Mouse (Mus musculus) stomach, embryonic 15.5 days (tissue): ENCODE results near the gene Sorcs2. TPM values are rescaled to one million over a fixed set of nuclear protein-coding genes. Genes with fewer than 3 reads are reported as not detected.

Experiments
- ATAC-seq: fragments of 200-750 bp; cut with Nextera tagmentation; 2 replicates; pipeline ENCODE4 v1.8.0; 2017; ENCODE audit warnings: low read depth, moderate number of reproducible peaks, moderate TSS enrichment; ENCODE audit not compliant: insufficient read depth, low FRiP score
- H3K27ac ChIP-seq: fragments of 300-500 bp; sonication (generic); 2 replicates; pipeline ENCODE4 v1.5.1; 2015; ENCODE audit warnings: mild to moderate bottlenecking, inconsistent platforms
- H3K27me3 ChIP-seq: fragments of 300-500 bp; sonication (generic); replicated peaks from 2 replicates; pipeline ENCODE4 v1.6.1; 2015; ENCODE audit warnings: inconsistent platforms
- H3K36me3 ChIP-seq: fragments of 300-500 bp; sonication (generic); 2 replicates; pipeline ENCODE4 v1.6.1; 2015; ENCODE audit warnings: inconsistent platforms
- H3K4me1 ChIP-seq: fragments of 300-500 bp; sonication (generic); 2 replicates; pipeline ENCODE4 v1.6.1; 2015; ENCODE audit warnings: inconsistent platforms
- H3K4me2 ChIP-seq: fragments of 300-500 bp; sonication (generic); 2 replicates; pipeline ENCODE4 v1.6.1; 2015; ENCODE audit warnings: mild to moderate bottlenecking, inconsistent platforms
- H3K4me3 ChIP-seq: fragments of 300-500 bp; sonication (generic); replicated peaks from 2 replicates; pipeline ENCODE4 v1.5.1; 2015; ENCODE audit warnings: inconsistent platforms
- H3K9ac ChIP-seq: fragments of 300-500 bp; sonication (generic); 2 replicates; pipeline ENCODE4 v1.6.1; 2015; ENCODE audit warnings: inconsistent platforms
- H3K9me3 ChIP-seq: fragments of 300-500 bp; sonication (generic); 2 replicates; pipeline ENCODE4 v1.6.1; 2016; ENCODE audit warnings: inconsistent platforms
- WGBS: fragments of 180-500 bp; shearing (Covaris S2); methylation state at CpG from one replicate; pipeline ENCODE4 v1.1.7; 2015; 5-methylcytosine and 5-hydroxymethylcytosine counted together
- polyA plus RNA-seq: library from polyadenylated mRNA; unstranded; fragments of >200 nt; fragmentation: Nextera tagmentation; extraction: Ambion mirVana; gene quantifications from 2 replicates; pipeline ENCODE4 v1.2.1, GENCODE M21; 2015

Sorcs2 gene
- polyA plus RNA-seq, 1 experiment from 2014 or later = 13.7 TPM

DNA sequence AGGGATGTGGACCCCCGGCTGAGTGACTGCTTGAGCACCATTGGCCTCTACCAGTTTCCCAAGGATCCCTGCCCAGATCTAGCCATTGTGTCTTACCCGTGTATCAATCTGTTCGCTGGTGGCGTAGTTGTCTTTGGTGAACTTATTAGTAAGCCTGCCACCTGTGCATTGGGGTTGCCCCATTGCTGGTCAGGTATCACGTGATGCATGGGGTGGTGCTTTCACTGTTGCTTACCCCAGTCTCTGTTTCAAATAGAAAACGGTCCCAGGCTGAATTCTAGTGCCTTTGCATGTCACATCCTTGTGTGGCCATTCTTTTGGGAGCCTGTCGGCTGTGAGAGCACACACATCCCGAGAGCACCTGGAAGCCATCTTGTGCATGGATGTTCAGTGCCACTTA, 409.9 kb downstream of the Sorcs2 start:
- Histone ChIP-seq H3K9me3 (no peaks in the 10 kb centered on the region), H3K4me1 (no peaks in the 10 kb centered on the region), H3K27ac (no peak overlapping the region), H3K9ac (no peak overlapping the region), H3K27me3 (no peaks in the 10 kb centered on the region), H3K4me3 (no peak overlapping the region), H3K4me2 (no peak overlapping the region), H3K36me3 (peaks cover 15% of the 10 kb centered on the region; the same call in 1 of the 2 replicates)
- ATAC-seq = no peak
- 89% methylated on average over 8 of the region's 8 CpGs for WGBS

DNA sequence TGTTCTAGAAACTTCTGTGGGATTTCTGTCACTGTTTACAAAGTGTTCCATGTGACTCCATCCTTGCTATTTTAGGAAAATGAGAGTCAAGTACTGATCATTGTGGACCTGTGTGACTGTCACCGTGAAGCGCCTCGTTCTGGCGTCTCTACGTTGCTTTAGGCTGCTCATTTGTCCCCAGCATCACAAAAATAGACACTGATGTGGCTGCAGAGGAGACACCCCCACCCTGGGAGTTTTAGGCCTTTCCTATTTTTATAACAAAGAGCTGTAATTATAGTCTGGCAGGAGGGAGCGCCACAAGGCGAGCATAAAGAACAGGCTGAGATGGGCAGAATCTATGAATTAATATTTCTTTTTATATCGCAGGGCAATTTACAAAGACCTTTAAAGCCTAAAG, 412.3 kb downstream of the Sorcs2 start:
- Histone ChIP-seq H3K4me2 (no peak overlapping the region), H3K4me3 (no peak overlapping the region), H3K36me3 (peaks cover 15% of the 10 kb centered on the region; the same call in 1 of the 2 replicates), H3K9ac (no peak overlapping the region), H3K9me3 (no peaks in the 10 kb centered on the region), H3K27ac (no peak overlapping the region), H3K4me1 (no peaks in the 10 kb centered on the region), H3K27me3 (no peaks in the 10 kb centered on the region)
- WGBS = 86% methylated on average over 8 of the region's 8 CpGs
- ATAC-seq = no peak

DNA sequence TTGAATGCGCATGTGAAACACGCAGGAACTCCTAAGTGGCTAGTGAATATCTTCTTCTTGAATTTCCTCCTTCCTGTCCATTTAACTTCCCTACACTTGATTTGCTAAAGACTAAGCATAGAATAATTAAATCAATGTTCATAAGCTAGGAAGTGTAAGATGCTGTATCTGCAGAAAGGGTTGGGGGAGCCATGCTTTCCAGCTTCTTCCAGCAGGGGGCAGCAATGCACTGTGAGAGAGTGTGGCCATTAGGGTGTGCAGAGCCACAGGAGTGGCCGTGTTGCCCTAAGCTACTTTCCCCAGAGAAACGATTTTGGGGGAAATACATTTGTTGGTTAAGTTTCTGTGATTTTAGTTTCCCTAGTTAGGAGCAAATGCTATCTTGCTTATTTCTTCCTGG, 416.0 kb downstream of the Sorcs2 start:
- WGBS = 40% methylated on average over 4 of the region's 4 CpGs
- H3K36me3 ChIP-seq = peaks cover 27% of the 10 kb centered on the region; the same call in 1 of the 2 replicates

DNA sequence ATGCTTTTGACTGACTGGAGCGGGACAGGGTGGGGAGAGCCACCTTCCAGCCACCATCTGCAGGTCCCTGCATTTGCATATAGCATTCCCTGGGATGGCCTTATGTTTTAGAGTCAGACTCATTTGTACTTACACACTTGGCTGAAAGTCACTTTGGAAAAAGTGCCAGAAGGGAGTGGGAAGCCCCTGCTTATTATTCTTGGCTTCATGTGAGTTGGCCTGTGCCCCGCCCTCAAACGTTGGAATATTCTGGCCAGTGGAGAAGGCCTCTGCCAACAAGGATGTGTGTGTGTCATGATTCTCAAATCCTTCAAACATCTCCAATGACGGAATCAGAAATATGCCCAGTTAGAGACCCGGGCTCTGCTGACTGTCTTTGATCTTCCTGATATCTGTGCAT, 416.6 kb downstream of the Sorcs2 start:
- ATAC-seq = no peak
- H3K4me1 ChIP-seq = no peaks in the 10 kb centered on the region
- H3K4me2 ChIP-seq = no peak overlapping the region
- no peaks in the 10 kb centered on the region for H3K27me3 ChIP-seq
- WGBS = 79% methylated on average over 5 of the region's 5 CpGs
- H3K9ac ChIP-seq = no peak overlapping the region
- H3K27ac ChIP-seq = no peak overlapping the region
- peaks cover 33% of the 10 kb centered on the region; the same call in 1 of the 2 replicates for H3K36me3 ChIP-seq
- H3K4me3 ChIP-seq = no peak overlapping the region
- H3K9me3 ChIP-seq = no peaks in the 10 kb centered on the region

More for the DNA sequence above, 416.0 kb downstream of the Sorcs2 start:
- Histone ChIP-seq H3K9me3 (no peaks in the 10 kb centered on the region), H3K9ac (no peak overlapping the region), H3K4me1 (no peaks in the 10 kb centered on the region), H3K27me3 (no peaks in the 10 kb centered on the region), H3K4me2 (no peak overlapping the region), H3K4me3 (no peak overlapping the region), H3K27ac (no peak overlapping the region)
- no peak for ATAC-seq

DNA sequence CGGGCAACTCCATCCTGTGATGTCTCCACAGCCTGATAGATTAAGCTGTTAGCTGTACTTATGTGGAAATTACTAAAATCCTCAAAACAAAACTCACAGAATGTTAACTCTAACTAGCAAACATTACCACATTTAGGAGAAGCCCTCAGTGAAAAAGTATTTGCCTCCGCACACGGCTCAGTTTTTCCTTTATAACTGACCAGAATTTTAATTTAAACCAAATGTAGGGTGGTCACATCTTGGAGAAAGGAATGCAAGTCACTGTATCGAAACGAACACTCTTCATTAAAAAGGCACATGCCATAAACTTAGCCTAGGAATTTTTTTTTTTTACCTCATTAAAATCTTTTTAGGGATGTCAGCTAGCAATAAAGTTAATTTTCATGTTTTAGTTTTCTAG, 417.4 kb downstream of the Sorcs2 start:
- Histone ChIP-seq H3K9ac (no peak overlapping the region), H3K36me3 (peaks cover 36% of the 10 kb centered on the region; the same call in 1 of the 2 replicates), H3K9me3 (no peaks in the 10 kb centered on the region), H3K27me3 (no peaks in the 10 kb centered on the region), H3K4me3 (no peak overlapping the region), H3K4me2 (no peak overlapping the region), H3K4me1 (no peaks in the 10 kb centered on the region), H3K27ac (no peak overlapping the region)
- 87% methylated on average over 5 of the region's 5 CpGs for WGBS
- ATAC-seq = no peak

DNA sequence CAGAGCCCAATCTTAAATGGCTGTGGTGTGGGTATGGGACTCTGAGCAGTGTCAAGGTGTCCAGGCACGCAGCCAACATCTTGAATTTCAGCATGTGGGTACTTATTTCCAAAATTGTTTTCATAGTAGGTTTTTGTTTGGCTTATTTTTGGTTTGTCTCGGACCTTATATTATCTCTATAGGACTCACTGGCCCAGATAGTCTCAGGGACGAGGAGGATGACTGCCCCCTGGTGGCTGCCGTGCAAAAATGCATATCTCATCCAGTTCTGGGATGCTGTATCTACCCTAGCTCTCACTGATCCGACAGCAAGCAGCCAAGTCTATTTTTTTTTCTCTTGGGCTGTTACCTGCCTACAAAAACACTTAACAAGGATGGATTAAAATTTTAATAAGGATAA, 422.3 kb downstream of the Sorcs2 start:
- Histone ChIP-seq H3K4me1 (peaks cover 30% of the 10 kb centered on the region), H3K4me2 (no peak overlapping the region), H3K36me3 (peaks cover 26% of the 10 kb centered on the region; the same call in 1 of the 2 replicates), H3K27ac (no peak overlapping the region), H3K9ac (no peak overlapping the region), H3K4me3 (no peak overlapping the region), H3K27me3 (no peaks in the 10 kb centered on the region), H3K9me3 (no peaks in the 10 kb centered on the region)
- WGBS = 12% methylated on average over 5 of the region's 5 CpGs
- ATAC-seq = no peak

DNA sequence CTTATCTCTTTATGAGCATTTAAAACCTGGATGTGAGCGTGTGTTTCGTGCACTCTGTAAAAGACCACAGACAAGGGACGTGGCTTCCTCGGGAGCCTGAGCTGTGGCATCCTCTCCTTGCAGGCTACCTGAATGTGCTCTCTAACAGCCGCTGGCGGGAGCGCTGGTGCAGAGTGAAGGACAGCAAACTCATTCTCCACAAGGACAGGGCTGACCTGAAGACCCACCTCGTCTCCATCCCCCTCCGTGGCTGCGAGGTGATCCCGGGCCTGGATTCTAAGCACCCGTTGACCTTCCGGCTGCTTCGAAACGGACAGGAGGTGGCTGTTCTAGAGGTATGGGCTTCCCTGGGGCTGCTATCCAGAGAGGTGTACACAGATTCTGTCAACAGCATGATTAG, 423.7 kb downstream of the Sorcs2 start:
- Histone ChIP-seq H3K9me3 (no peaks in the 10 kb centered on the region), H3K36me3 (peaks cover 29% of the 10 kb centered on the region; the same call in 1 of the 2 replicates), H3K27me3 (no peaks in the 10 kb centered on the region), H3K9ac (no peak overlapping the region), H3K4me1 (peaks cover 35% of the 10 kb centered on the region), H3K4me3 (no peak overlapping the region), H3K27ac (peak overlapping the region; percentile 83), H3K4me2 (peak overlapping the region; percentile 29; the same call in 1 of the 2 replicates)
- ATAC-seq = no peak
- WGBS = 71% methylated on average over 15 of the region's 15 CpGs

DNA sequence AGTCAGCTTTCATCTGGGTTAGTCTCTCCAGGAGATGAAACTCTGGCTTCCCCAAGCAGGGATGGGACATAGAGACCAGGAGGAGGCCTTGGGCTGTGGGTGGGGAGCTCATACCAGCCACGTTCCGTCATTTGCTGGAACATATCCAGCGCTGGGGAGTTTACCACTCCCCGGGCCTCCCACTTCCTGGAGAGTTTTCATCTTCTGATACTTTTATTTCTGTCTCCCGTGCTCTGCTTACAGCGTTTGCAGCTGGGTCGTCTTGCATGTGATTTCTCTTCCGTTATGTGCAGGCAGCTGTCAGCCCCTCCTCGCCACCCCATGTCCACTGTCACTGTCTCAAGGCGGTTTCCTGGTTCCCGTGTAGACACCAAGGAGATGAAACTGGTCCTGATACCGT, 424.1 kb downstream of the Sorcs2 start:
- peaks cover 31% of the 10 kb centered on the region; the same call in 1 of the 2 replicates for H3K36me3 ChIP-seq
- peak overlapping the region; percentile 29; the same call in 1 of the 2 replicates for H3K4me2 ChIP-seq
- peak; percentile 59 for ATAC-seq
- no peak overlapping the region for H3K4me3 ChIP-seq
- H3K27ac ChIP-seq = peak overlapping the region; percentile 83
- H3K27me3 ChIP-seq = no peaks in the 10 kb centered on the region
- no peaks in the 10 kb centered on the region for H3K9me3 ChIP-seq
- no peak overlapping the region for H3K9ac ChIP-seq
- 23% methylated on average over 12 of the region's 12 CpGs for WGBS
- H3K4me1 ChIP-seq = peaks cover 35% of the 10 kb centered on the region

DNA sequence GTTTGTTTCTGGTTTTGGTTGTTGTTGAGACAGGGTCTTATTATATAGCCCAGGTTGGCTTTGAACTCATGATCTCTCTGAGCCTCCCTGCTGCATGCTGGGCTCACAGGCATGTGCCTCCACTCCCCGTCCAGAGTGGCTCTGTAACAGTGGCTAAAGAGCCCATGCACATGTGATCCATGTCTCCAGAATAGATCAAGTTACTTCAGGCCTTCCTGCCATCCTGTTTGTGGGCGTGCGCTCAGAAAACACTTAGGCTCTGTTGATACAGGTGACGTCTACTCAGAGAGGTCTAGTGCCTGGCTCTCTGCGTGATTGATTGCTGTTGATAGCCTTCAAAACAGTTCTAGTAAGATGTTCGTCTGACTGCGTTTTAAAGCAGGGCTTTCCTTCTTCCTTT, 425.2 kb downstream of the Sorcs2 start:
- Histone ChIP-seq H3K9ac (no peak overlapping the region), H3K27ac (peak overlapping the region; percentile 83; the same call in 1 of the 2 replicates), H3K36me3 (peaks cover 32% of the 10 kb centered on the region), H3K4me1 (peaks cover 35% of the 10 kb centered on the region), H3K4me2 (no peak overlapping the region), H3K27me3 (no peaks in the 10 kb centered on the region), H3K9me3 (no peaks in the 10 kb centered on the region), H3K4me3 (no peak overlapping the region)
- ATAC-seq = no peak
- 39% methylated on average over 7 of the region's 7 CpGs for WGBS

DNA sequence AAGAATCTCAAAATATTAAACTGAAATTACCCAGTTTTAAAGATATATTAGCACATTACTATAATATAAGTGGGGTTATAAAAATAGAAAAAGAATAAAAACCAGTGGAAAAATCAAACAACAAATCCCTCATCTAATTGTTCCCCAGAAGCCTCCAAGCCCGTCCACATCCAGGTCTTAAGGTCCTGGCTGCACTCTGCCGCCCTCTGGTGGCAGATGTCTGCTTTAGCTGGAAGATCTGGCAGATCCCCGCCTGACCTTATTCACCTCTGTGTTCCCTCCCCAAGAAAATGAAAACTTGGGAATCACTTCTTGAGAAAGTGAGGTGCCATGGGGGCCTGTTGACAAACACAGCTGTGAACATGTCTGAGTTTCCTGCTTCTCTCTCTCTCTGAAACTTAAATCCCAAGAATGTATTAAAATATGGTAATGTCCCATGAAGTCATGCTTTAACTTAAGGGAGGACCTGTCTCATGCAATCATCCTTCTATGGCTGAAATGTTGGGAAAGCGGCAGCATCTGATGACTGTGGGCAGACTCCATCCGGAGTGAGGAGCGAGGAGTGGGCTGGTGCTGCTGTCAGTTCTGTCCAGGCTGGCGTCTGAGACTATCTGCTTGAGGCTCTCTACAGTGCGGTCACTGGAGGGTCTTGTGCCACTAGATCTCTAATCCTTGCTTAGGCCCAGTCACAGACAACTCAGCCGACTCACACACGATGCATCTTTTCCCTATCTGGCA, 425.9 kb downstream of the Sorcs2 start:
- no peak for ATAC-seq
- no peak overlapping the region for H3K27ac ChIP-seq
- H3K4me3 ChIP-seq = no peak overlapping the region
- no peak overlapping the region for H3K4me2 ChIP-seq
- peaks cover 35% of the 10 kb centered on the region for H3K4me1 ChIP-seq
- no peak overlapping the region for H3K9ac ChIP-seq
- no peaks in the 10 kb centered on the region for H3K9me3 ChIP-seq
- peaks cover 25% of the 10 kb centered on the region for H3K36me3 ChIP-seq
- no peaks in the 10 kb centered on the region for H3K27me3 ChIP-seq
- 64% methylated on average over 10 of the region's 10 CpGs for WGBS

DNA sequence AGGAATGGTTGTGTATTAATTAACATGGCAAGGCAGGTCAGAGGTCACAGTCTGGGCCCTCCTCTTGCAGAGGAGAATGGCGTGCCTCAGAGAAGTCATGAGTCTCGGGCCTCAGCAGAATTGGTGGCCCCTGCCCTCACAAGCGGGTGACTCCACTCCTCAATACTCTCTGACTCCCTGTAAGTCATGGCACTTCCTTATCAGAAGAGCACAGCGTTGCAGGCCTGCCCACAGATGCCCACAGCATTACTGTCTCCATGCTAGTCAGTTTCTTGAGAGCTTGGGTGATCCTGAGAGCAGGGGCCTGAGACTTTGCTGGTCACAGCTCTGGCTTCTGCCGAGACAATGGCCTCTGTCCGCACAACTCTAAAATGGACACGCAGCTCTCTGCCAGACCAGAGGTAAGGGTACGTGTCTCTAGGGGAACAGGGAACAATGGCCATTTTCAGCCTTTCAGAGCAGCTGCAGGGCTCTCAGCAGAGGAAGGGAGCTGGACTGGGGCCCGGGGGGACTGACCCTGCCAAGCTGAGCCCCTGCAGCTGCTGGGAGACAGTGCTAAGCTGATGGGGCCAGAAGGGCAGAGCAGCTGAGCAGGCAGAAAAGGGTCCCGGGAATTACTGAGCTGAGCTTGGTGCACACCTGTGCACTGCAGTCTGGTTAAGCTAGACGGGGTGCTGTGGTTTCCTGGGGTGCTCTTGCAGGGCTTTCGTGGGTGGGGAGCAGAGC, 427.4 kb downstream of the Sorcs2 start:
- Histone ChIP-seq H3K9ac (no peak overlapping the region), H3K27ac (peak overlapping the region; percentile 62; the same call in 1 of the 2 replicates), H3K36me3 (peaks cover 21% of the 10 kb centered on the region; the same call in 1 of the 2 replicates), H3K4me1 (peaks cover 35% of the 10 kb centered on the region), H3K4me2 (no peak overlapping the region), H3K4me3 (no peak overlapping the region), H3K27me3 (no peaks in the 10 kb centered on the region), H3K9me3 (no peaks in the 10 kb centered on the region)
- peak; percentile 42; the same call in 1 of the 2 replicates for ATAC-seq
- WGBS = 44% methylated on average over 12 of the region's 12 CpGs

DNA sequence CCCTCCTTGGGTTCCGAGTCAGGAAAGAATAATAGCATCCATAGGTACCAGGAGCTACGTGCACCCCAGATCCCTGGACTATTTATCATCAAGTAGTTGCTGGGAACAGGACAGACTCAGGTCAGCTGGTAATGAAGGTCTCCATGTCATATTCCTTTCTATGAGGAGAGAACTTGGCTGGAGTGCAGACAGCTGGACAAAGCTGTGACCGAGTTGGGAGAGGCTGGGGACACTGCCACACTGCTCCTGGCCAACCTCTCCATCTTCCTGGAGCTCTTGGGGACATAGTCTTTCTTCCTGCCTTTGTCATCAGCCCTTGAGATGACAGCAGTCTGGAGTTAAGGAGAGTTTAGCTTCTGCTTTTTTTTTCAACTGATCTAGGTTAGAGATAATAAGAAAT, 428.1 kb downstream of the Sorcs2 start:
- H3K9me3 ChIP-seq = no peaks in the 10 kb centered on the region
- no peak overlapping the region for H3K4me2 ChIP-seq
- peaks cover 35% of the 10 kb centered on the region for H3K4me1 ChIP-seq
- no peak for ATAC-seq
- no peak overlapping the region for H3K4me3 ChIP-seq
- no peaks in the 10 kb centered on the region for H3K27me3 ChIP-seq
- H3K27ac ChIP-seq = peak overlapping the region; percentile 62; the same call in 1 of the 2 replicates
- 48% methylated on average over 3 of the region's 3 CpGs for WGBS
- H3K9ac ChIP-seq = no peak overlapping the region
- peaks cover 27% of the 10 kb centered on the region; the same call in 1 of the 2 replicates for H3K36me3 ChIP-seq
